Mouse (Mus musculus): ENCODE measurements around the gene Apbb2.

DNA sequence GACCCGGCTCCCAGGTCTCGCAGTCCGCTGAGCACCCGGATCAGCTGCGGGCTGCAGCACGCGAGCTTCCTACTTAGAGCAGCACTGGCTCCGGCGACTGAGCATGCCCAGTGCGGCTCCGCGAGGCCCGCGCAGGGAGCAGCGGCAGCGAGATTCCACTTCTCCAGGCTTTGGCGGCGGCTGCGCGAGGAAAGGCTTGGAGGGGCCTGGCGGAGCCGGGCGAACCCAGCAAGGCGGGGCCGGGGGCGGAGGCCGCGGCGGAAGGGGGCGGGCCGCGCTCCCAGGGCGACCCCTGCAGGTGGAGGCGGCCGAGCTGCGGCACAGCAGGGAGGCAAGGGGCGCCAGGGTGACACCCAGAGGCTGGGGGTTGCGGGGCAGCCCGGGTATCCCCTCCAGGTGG, at the start of gene Apbb2:
- no peak for TF ChIP-seq POLR2A (IDR thresholded peaks at IDR 0.05; ENCODE audit: low read depth, low read length)
- TF ChIP-seq CTCF (conservative IDR thresholded peaks at IDR 0.05 in 1 of 2, IDR thresholded peaks at IDR 0.05 in 1 of 2; ENCODE audit: low read depth in 2 of 2, low read length in 2 of 2), result no peak
- TF ChIP-seq EP300 (IDR thresholded peaks at IDR 0.05; ENCODE audit: low read length), result no peak
- TF ChIP-seq PAX5 (IDR thresholded peaks at IDR 0.05; ENCODE audit: low read length), result no peak
- no peak for TF ChIP-seq ZNF384 (IDR thresholded peaks at IDR 0.05; ENCODE audit: low read depth, low read length)
- TF ChIP-seq USF1 (IDR thresholded peaks at IDR 0.05; ENCODE audit: low read depth, low read length), result no peak
- no peak for TF ChIP-seq TBP (conservative IDR thresholded peaks at IDR 0.05; ENCODE audit: low read depth, low read length)
- no peak for TF ChIP-seq IRF4 (IDR thresholded peaks at IDR 0.05; ENCODE audit: low read depth, low read length)
- no peak for TF ChIP-seq HCFC1 (IDR thresholded peaks at IDR 0.05; ENCODE audit: low read depth, low read length)

Measured in CH12.LX (cell line).